Comparison of ENCODE assay signal across 18 mouse cellular contexts in genomic region chr7:49026466-49026865, GRCm38 (mm10).
"Had no signal": no experiment of that assay in that cellular context is flagged by ENCODE, and none has a peak within 500 bp of the region (broad histone marks: within the 10 kb centered on the region; RNA-seq: fewer than 3 reads in every experiment).

No protein-coding gene starts in this region.

- H3K9me3 ChIP-seq: liver, embryonic 12.5 days; midbrain, embryonic 10.5 days; midbrain, embryonic 12.5 days; neural tube, embryonic 13.5 days; neural tube, embryonic 15.5 days had no signal

- H3K4me2 ChIP-seq: liver, embryonic 12.5 days; lung, embryonic 14.5 days; midbrain, embryonic 12.5 days; neural tube, embryonic 13.5 days; neural tube, embryonic 15.5 days had no signal

- H3K27me3 ChIP-seq: neural tube, embryonic 13.5 days; neural tube, embryonic 15.5 days had no signal

- H3K36me3 ChIP-seq: liver, embryonic 12.5 days; midbrain, embryonic 10.5 days; midbrain, embryonic 12.5 days; neural tube, embryonic 13.5 days; neural tube, embryonic 15.5 days had no signal

- H3K4me3 ChIP-seq: liver, embryonic 12.5 days; midbrain, embryonic 10.5 days; midbrain, embryonic 12.5 days; myocyte; neural tube, embryonic 13.5 days; neural tube, embryonic 15.5 days had no signal

- ATAC-seq: liver, embryonic 12.5 days; midbrain, embryonic 16.5 days had no signal

- H3K9ac ChIP-seq: liver, embryonic 12.5 days; liver, embryonic 14.5 days; lung, embryonic 14.5 days; midbrain, embryonic 12.5 days; neural tube, embryonic 13.5 days; neural tube, embryonic 15.5 days had no signal

- H3K4me1 ChIP-seq: liver, embryonic 12.5 days had no signal

- H3K27ac ChIP-seq: liver, embryonic 12.5 days; liver, embryonic 14.5 days; midbrain, embryonic 10.5 days; midbrain, embryonic 12.5 days; neural tube, embryonic 13.5 days; neural tube, embryonic 15.5 days had no signal

- DNase-seq: lung, embryonic 14.5 days; midbrain, embryonic 14.5 days; retina, postnatal 1 day; right cerebral cortex, adult 18-20 months; right cerebral cortex, postnatal 25 days; right cerebral cortex, postnatal 4 days; spleen, adult 18-20 months; thymus, adult 18-20 months; thymus, postnatal 14 days; thymus, postnatal 36 days had no signal
